ENCODE assay signal across 8 mouse cellular contexts in genomic region chr7:42505588-42505987, GRCm38 (mm10). TPM values are rescaled to one million over a fixed set of nuclear protein-coding genes. Genes with fewer than 3 reads are reported as not detected.
A peak's percentile ranks its signal among the peaks of the same experiment; 100 is the strongest.
DNase-seq lines count a peak whose midpoint lies in the region; ATAC-seq lines count a peak whose summit lies in the region.
"Not testable (repeated sequence)": the region's sequence is repeated elsewhere in the genome, so short reads cannot be mapped to it uniquely, and the experiment has no call there.

TSS of gene Zfp141 (minus strand) at chr7:42505740.

- peak; percentile 95 for ATAC-seq in erythroblast, adult 5-6 weeks (replicated peaks; ENCODE audit: low FRiP score, poor library complexity, severe bottlenecking)
- peak; percentile 96 for ATAC-seq in kidney, embryonic 15.5 days (replicated peaks; ENCODE audit: low FRiP score)
- ATAC-seq in monocyte, adult 5-6 weeks (replicated peaks; ENCODE audit: insufficient number of reproducible peaks, low FRiP score, low TSS enrichment, poor library complexity, severe bottlenecking): peak; percentile 95

- peak within 1 kb of the TSS; percentile 72 for H3K9ac ChIP-seq in kidney, embryonic 15.5 days

- not testable (repeated sequence) for H3K27me3 ChIP-seq in heart, embryonic 10.5 days (ENCODE audit: insufficient read depth, poor library complexity, severe bottlenecking); kidney, embryonic 15.5 days

- WGBS in heart, embryonic 10.5 days: under 1% methylated on average over 18 of the region's 18 CpGs
- WGBS in kidney, embryonic 15.5 days: 1% methylated on average over 18 of the region's 18 CpGs

- H3K4me3 ChIP-seq in heart, embryonic 10.5 days: peak within 1 kb of the TSS; percentile 63
- peak within 1 kb of the TSS; percentile 67 for H3K4me3 ChIP-seq in kidney, embryonic 15.5 days (replicated peaks)

- H3K9me3 ChIP-seq in heart, embryonic 10.5 days; kidney, embryonic 15.5 days (replicated peaks): not testable (repeated sequence)

- not testable (repeated sequence) for H3K4me1 ChIP-seq in heart, embryonic 10.5 days; kidney, embryonic 15.5 days

- peak within 1 kb of the TSS; percentile 63 for H3K4me2 ChIP-seq in kidney, embryonic 15.5 days

- H3K27ac ChIP-seq in heart, embryonic 10.5 days: peak within 1 kb of the TSS; percentile 80
- H3K27ac ChIP-seq in kidney, embryonic 15.5 days: peak within 1 kb of the TSS; percentile 60; the same call in 1 of the 2 replicates

- DNase-seq in B cell, adult 2 months: peak; percentile 83 to 85
- DNase-seq in brain, adult 2 months (ENCODE audit: low read depth, low spot score): peak; percentile 90
- peak; percentile 93 for DNase-seq in heart, embryonic 10.5 days (ENCODE audit: low spot score)
- DNase-seq in liver: peak; percentile 88
- peak; percentile 73 to 86 for DNase-seq in spleen, postnatal 4 days (ENCODE audit: low spot score in 2 of 2)

- not testable (repeated sequence) for H3K36me3 ChIP-seq in heart, embryonic 10.5 days; kidney, embryonic 15.5 days

RNA-seq across cellular contexts. Expression of gene Zfp141, which starts in this region (rescaled TPM):
- 11.0 and 19.6 TPM in 2 replicates for total RNA-seq in erythroblast, adult 5-6 weeks (2015; ENCODE audit: low replicate concordance)
- total RNA-seq in erythroblast, adult 5-6 weeks (2017; ENCODE audit: low replicate concordance): 15.7 and 16.3 TPM in 2 replicates
- 8.2 and 9.9 TPM in 2 replicates for polyA plus RNA-seq in heart, embryonic 10.5 days (2016; fragmentation: Nextera tagmentation; extraction: Ambion mirVana)
- polyA plus RNA-seq in kidney, embryonic 15.5 days (2015; fragmentation: Nextera tagmentation; extraction: Ambion mirVana): 10.2 and 11.6 TPM in 2 replicates
- total RNA-seq in monocyte, adult 5-6 weeks (2017): 8.1 to 14.0 TPM (median 11.0 TPM) in 3 replicates

Comparison
In these comparisons a context has a peak if more than half of its experiments do, and no peak if none do; other contexts are left out.
1. Peak in every context shown above with its lines: DNase-seq, ATAC-seq, H3K4me3 ChIP-seq and H3K27ac ChIP-seq.